Mouse (Mus musculus) forebrain, embryonic 11.5 days (tissue): ENCODE results near the gene Abhd10. TPM values are rescaled to one million over a fixed set of nuclear protein-coding genes. Genes with fewer than 3 reads are reported as not detected.

Experiments
- polyA plus RNA-seq: library from polyadenylated mRNA; unstranded; fragments of >200 nt; fragmentation: Nextera tagmentation; extraction: Ambion mirVana; gene quantifications from 2 replicates; pipeline ENCODE4 v1.2.1, GENCODE M21; 2014

Gene Abhd10
- polyA plus RNA-seq, 1 experiment from 2014 or later, result 36.2 TPM

Other genes starting within 250 kb of the Abhd10 start
- gene Gm609, start 250.0 kb downstream of the Abhd10 start, polyA plus RNA-seq, result not detected in 2 replicates
- gene Gm17783, start 210.9 kb downstream of the Abhd10 start, polyA plus RNA-seq, result not detected in 2 replicates
- gene Slc9c1, start 207.6 kb downstream of the Abhd10 start, polyA plus RNA-seq, result not detected in 2 replicates
- gene Gcsam, start 132.6 kb downstream of the Abhd10 start, polyA plus RNA-seq, result 0.13 TPM in 1 of 2 replicates, not detected in the other
- 0.20 TPM in 1 of 2 replicates, not detected in the other for gene BC016579, start 88.9 kb downstream of the Abhd10 start, polyA plus RNA-seq
- gene Tmprss7, start 49.3 kb downstream of the Abhd10 start, polyA plus RNA-seq, result 0.27 and 0.52 TPM in 2 replicates
- 212 and 237 TPM in 2 replicates for gene Tagln3, start 18.3 kb downstream of the Abhd10 start, polyA plus RNA-seq
- 29.0 and 31.5 TPM in 2 replicates for gene Phldb2, start 210.6 kb upstream of the Abhd10 start, polyA plus RNA-seq